Mouse (Mus musculus) lung, postnatal 10 days (tissue): ENCODE measurements at regions not wholly inside any gene's neighbourhood (a gene's known extent, or its start where the extent isn't known, plus 50 kb on each side); places are given as distances from the start of the nearest gene placed in this dataset.

ENCODE experiments used
- DNase-seq: peaks from one replicate; pipeline ENCODE4 v3.0.0; 2021

GRCm38 (mm10) chr13:60427755-60428385 is 173.9 kb upstream of the Dapk1 start:
- no peak for DNase-seq

GRCm38 (mm10) chr13:60429148-60429547 is 172.6 kb upstream of the Dapk1 start:
- DNase-seq: no peak

- DNase-seq: no peak
Measured at GRCm38 (mm10) chr13:60431412-60431811, 170.3 kb upstream of the Dapk1 start.

- DNase-seq: no peak
Measured at GRCm38 (mm10) chr13:60434221-60435210, 167.2 kb upstream of the Dapk1 start.

GRCm38 (mm10) chr13:60435333-60435732 is 166.4 kb upstream of the Dapk1 start:
- DNase-seq: no peak

GRCm38 (mm10) chr13:60438177-60438576 is 163.6 kb upstream of the Dapk1 start:
- DNase-seq: no peak

- no peak for DNase-seq
Measured at GRCm38 (mm10) chr13:60440586-60440985, 161.2 kb upstream of the Dapk1 start.

GRCm38 (mm10) chr13:60445164-60445563 is 156.6 kb upstream of the Dapk1 start:
- DNase-seq: no peak

GRCm38 (mm10) chr13:60446926-60447325 is 154.8 kb upstream of the Dapk1 start:
- peak; percentile 41 for DNase-seq

- DNase-seq: no peak
Measured at GRCm38 (mm10) chr13:60450721-60451506, 150.8 kb upstream of the Dapk1 start.

- no peak for DNase-seq
Measured at GRCm38 (mm10) chr13:60453821-60454483, 147.8 kb upstream of the Dapk1 start.

- DNase-seq: peak; percentile 50
Measured at GRCm38 (mm10) chr13:60455033-60455619, 146.6 kb upstream of the Dapk1 start.

- DNase-seq: no peak
Measured at GRCm38 (mm10) chr13:60455863-60456551, 145.7 kb upstream of the Dapk1 start.

GRCm38 (mm10) chr13:60457277-60457676 is 144.5 kb upstream of the Dapk1 start:
- no peak for DNase-seq

GRCm38 (mm10) chr13:60459002-60459401 is 142.7 kb upstream of the Dapk1 start:
- no peak for DNase-seq

- DNase-seq: no peak
Measured at GRCm38 (mm10) chr13:60466553-60467313, 135.0 kb upstream of the Dapk1 start.

GRCm38 (mm10) chr13:60467821-60468579 is 133.7 kb upstream of the Dapk1 start:
- DNase-seq: peak; percentile 67

- DNase-seq: no peak
Measured at GRCm38 (mm10) chr13:60470426-60471398, 131.0 kb upstream of the Dapk1 start.

- DNase-seq: no peak
Measured at GRCm38 (mm10) chr13:60471602-60472001, 130.1 kb upstream of the Dapk1 start.
